Mouse (Mus musculus): Measurements from ENCODE around the gene Sirpb1b.
"Not testable (repeated sequence)": the region's sequence is repeated elsewhere in the genome, so short reads cannot be mapped to it uniquely, and the experiment has no call there.

DNA sequence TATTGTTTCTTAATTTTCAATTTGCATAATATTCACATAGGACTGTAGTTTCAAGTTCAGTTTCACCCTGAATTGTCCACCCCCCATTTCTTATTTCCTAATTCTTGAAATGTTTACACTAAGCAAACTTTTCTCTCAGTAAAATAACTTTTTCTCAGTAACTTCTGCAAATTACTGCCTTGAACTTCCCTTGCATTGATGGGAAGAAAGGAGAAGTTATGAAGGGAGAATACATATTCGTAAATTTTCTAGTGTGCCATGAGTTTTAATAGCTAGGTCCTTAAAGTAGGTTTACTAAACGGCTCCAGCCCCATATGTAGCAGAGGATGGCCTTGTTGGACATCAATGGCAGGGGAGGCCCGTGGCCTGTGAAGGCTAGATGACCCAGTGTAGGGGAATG lies 104.7 kb downstream of the Sirpb1b start:
- not testable (repeated sequence) for TF ChIP-seq EP300 (optimal IDR thresholded peaks at IDR 0.05); CTCF (IDR thresholded peaks at IDR 0.05; ENCODE audit: low read depth)
